Mouse (Mus musculus) olfactory bulb, adult 2 months (tissue): ENCODE measurements around the gene Me1.

ENCODE experiments used
- CTCF ChIP-seq: fragments of 200-500 bp; IDR thresholded peaks from 2 replicates; pipeline ENCODE4 v1.5.1; 2012; ENCODE audit warnings: low read depth, mild to moderate bottlenecking, low read length, moderate library complexity; ENCODE audit not compliant: insufficient read depth
- POLR2A ChIP-seq: fragments of 200-500 bp; IDR thresholded peaks from 2 replicates; pipeline ENCODE4 v1.6.1; 2012; ENCODE audit warnings: mild to moderate bottlenecking, low read depth, low read length, moderate library complexity; ENCODE audit not compliant: insufficient read depth

DNA sequence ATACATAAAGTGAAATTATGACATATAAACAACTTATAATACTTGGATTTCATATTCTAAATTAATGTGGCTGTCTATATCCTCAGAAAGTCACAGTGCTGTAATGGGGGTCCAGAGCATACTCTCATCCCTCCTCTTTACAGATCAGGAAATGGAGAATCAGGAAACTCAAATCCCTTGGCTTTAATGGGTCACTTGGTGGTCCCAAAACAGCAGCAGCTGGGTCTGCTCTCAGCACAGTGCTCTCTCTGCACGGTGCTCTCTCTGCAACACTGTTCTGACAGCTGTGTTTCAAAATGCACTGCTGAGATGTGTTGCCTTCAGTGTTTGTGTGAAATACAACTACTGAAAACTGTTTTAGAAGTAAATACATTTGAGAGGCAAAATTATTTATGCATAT is 43.6 kb downstream of the Me1 start:
- TF ChIP-seq POLR2A (no peak), CTCF (no peak)
